Mouse (Mus musculus): Measurements from ENCODE around the gene Sf1. TPM values are rescaled to one million over a fixed set of nuclear protein-coding genes. Genes with fewer than 3 reads are reported as not detected.

The Sf1 gene
- total RNA-seq, 2 experiments from 2014 or later = 156 to 268 TPM

GRCm38 (mm10) chr19:6373539-6374400 lies 10.3 kb downstream of the Sf1 start:
- peak; percentile 65 for ATAC-seq (replicated peaks; ENCODE audit: poor library complexity)

GRCm38 (mm10) chr19:6374571-6374970 lies 11.1 kb downstream of the Sf1 start:
- ATAC-seq (replicated peaks; ENCODE audit: poor library complexity) = no peak

- no peak for ATAC-seq (replicated peaks; ENCODE audit: poor library complexity)
Measured at GRCm38 (mm10) chr19:6375423-6376254, 12.1 kb downstream of the Sf1 start.

- ATAC-seq (replicated peaks; ENCODE audit: poor library complexity) = peak; percentile 47
Measured at GRCm38 (mm10) chr19:6376255-6376564, 12.7 kb downstream of the Sf1 start.

- no peak for ATAC-seq (replicated peaks; ENCODE audit: poor library complexity)
Measured at GRCm38 (mm10) chr19:6376643-6377042, 13.2 kb downstream of the Sf1 start.

GRCm38 (mm10) chr19:6377327-6378040 lies 14.0 kb downstream of the Sf1 start:
- no peak for ATAC-seq (replicated peaks; ENCODE audit: poor library complexity)

GRCm38 (mm10) chr19:6380411-6381166 lies 17.1 kb downstream of the Sf1 start:
- ATAC-seq (replicated peaks; ENCODE audit: poor library complexity) = no peak

- ATAC-seq (replicated peaks; ENCODE audit: poor library complexity) = no peak
Measured at GRCm38 (mm10) chr19:6381238-6381637, 17.7 kb downstream of the Sf1 start.

GRCm38 (mm10) chr19:6382323-6382924 lies 18.9 kb downstream of the Sf1 start:
- ATAC-seq (replicated peaks; ENCODE audit: poor library complexity) = 0 out of 2 replicates have a peak, but pooled peaks have one; percentile 6

GRCm38 (mm10) chr19:6383470-6383869 lies 20.0 kb downstream of the Sf1 start:
- no peak for ATAC-seq (replicated peaks; ENCODE audit: poor library complexity)

GRCm38 (mm10) chr19:6384128-6384527 lies 20.6 kb downstream of the Sf1 start, which contains the start of gene Pygm:
Gene Pygm (plus strand): TSS chr19:6384399.
- peak; percentile 45 for ATAC-seq (replicated peaks; ENCODE audit: poor library complexity)

GRCm38 (mm10) chr19:6384954-6385353 lies 21.5 kb downstream of the Sf1 start:
- no peak for ATAC-seq (replicated peaks; ENCODE audit: poor library complexity)

- no peak for ATAC-seq (replicated peaks; ENCODE audit: poor library complexity)
Measured at GRCm38 (mm10) chr19:6385419-6385818, 21.9 kb downstream of the Sf1 start.

GRCm38 (mm10) chr19:6385821-6386220 lies 22.3 kb downstream of the Sf1 start:
- ATAC-seq (replicated peaks; ENCODE audit: poor library complexity) = no peak

- no peak for ATAC-seq (replicated peaks; ENCODE audit: poor library complexity)
Measured at GRCm38 (mm10) chr19:6386234-6386633, 22.7 kb downstream of the Sf1 start.

GRCm38 (mm10) chr19:6388006-6388405 lies 24.5 kb downstream of the Sf1 start:
- ATAC-seq (replicated peaks; ENCODE audit: poor library complexity) = peak; percentile 29; the same call in 1 of the 2 replicates

GRCm38 (mm10) chr19:6389803-6390202 lies 26.3 kb downstream of the Sf1 start:
- ATAC-seq (replicated peaks; ENCODE audit: poor library complexity) = peak; percentile 26; the same call in 1 of the 2 replicates

- ATAC-seq (replicated peaks; ENCODE audit: poor library complexity) = no peak
Measured at GRCm38 (mm10) chr19:6390251-6390650, 26.8 kb downstream of the Sf1 start.

- ATAC-seq (replicated peaks; ENCODE audit: poor library complexity) = peak; percentile 42
Measured at GRCm38 (mm10) chr19:6392743-6393393, 29.4 kb downstream of the Sf1 start.
